Mouse (Mus musculus) right cerebral cortex, postnatal 36 days (tissue): ENCODE data around the gene Rpe65.

Source experiments
- DNase-seq, 2 experiments: peaks; one replicate each; pipeline ENCODE4 v3.0.0; 2022; ENCODE audit warnings: low spot score in 2 of 2, mixed read lengths in 1 of 2

Gene Rpe65

DNA sequence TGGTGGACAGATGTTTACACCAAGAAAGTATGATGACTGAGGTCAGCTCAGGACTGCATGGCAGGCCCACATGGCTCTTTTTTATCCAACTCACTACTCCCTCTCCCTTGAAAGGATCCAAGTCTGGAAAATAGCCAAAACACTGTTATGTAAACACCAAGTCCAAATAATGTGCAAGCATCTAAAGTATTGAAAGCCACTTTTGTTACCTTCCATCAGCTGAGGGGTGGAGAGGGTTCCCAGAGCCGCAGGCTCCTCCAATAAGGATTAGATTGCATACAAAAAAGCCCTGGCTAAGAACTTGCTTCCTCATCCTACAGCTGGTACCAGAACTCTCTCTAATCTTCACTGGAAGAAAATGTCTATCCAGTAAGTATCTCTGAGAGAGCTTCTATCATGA lies at the start of gene Rpe65:
Gene Rpe65, plus strand, starts transcription at position 301 of the 400 bp plus-strand sequence.
- no peak for DNase-seq

DNA sequence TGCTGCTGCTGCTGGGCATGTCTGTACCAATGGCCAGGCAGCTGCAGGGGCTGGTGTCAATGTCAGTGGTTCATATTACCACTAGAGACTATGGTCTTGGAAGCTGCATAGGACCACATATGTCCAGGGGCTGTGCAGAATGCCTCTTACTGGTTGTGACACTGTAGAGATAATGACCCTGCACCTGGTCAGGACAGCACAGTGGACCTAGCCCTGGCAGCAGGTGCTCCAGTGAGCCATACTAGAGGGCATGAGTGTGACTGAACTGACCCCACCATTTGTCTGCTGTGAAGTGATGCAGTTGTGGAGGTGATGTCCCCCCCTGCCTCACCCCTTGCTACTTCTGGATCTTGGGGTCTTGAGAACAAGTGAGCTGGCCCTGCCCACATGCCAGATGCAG lies 48.8 kb upstream of the Rpe65 start:
- DNase-seq: no peak

DNA sequence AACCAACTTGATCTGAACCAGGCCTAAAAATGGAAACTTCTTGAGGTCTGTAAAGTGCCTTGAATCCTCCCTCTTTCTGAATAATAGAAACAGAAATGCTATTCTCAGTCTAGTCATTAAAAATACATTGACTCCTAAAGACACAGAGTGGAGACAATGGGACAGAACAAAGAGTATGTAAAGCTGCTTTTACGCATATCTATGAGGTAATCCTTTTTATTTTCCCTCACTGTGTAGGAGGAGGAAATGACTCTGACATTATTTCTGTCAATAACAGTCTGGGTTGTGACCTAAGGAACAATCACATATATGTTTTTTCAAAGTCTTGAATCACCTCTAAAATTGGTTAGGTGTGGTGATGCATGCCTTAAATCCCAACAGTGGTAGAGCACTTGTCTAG lies 16.0 kb downstream of the Rpe65 start:
- no peak for DNase-seq

DNA sequence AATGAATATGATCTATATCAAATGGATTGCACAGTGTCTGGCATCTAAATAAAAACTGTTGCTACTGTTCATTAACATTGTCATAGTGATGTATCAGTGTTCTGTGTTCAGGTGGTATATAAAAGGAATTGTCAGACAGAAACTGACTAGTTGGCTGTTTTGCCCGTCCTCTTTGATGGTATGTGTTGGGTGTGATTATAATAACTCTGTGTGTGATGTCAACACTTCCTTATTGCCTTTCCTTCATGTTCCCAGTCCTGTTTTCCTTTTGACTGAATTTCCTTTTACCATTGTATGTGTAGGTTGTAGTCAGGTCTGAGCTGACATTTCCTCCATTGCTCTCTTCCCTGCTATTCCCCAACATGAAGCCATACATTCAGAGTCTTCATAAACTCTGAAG lies 22.1 kb downstream of the Rpe65 start:
- no peak for DNase-seq

DNA sequence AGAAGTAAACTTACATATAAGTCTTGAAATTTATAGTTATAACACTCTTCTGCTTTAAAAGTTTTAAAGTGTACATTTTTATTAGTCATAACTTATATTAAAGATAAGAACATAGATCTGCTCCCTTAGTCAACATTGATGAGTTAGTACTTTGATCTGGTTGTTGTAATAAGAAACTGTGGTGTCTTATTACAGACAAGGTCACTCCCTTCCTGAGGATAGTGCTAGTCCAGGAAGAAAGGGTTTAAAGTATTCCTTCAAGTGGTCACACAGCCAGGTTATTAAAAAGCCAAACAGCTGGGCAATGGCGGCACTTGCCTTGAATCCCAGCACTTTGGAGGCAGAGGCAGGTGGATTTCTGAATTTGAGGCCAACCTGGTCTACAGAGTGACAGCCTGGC lies 25.0 kb downstream of the Rpe65 start:
- DNase-seq: no peak

DNA sequence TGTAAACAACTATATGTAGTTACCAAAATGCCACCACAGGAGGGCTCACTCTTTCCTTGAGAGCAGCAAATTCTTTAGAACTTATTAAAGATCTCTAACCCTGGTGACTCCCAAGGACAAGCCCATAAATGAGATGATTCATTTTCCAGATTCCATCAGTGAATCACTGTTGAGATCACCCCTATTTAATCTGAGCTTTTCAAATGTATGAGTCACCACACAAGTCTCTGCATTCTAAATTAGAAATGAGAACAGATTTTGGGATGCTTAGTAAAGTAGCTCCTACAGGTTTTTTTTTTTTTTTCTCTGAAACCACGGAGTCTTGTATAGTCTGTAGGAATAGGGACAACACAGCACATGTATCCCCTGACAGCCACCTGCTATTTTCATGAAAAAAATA lies 61.8 kb downstream of the Rpe65 start:
- DNase-seq: no peak

DNA sequence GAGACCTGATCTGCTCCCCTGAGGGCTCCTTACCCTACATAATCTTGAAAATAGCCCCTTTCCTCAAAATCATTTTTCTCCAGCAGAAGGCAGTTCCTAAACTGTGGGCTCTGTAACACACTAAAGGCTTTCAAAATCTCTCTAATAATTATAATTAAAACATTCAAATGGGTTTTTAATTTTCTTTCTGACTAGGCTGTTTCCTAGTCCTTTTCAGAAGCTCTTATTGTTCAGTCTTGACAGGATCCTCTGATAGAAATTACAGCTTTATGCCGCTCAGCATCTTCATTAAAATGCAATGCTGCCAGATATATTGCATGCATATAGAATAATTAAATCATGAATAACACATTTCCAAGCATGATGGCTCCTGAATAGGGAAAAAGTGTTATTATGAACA lies 64.4 kb downstream of the Rpe65 start:
- DNase-seq: no peak
